Mouse (Mus musculus) embryonic facial prominence, embryonic 11.5 days (tissue): ENCODE data around the gene Ccz1. TPM values are rescaled to one million over a fixed set of nuclear protein-coding genes. Genes with fewer than 3 reads are reported as not detected.

Experiments used
- ATAC-seq: fragments of 200-750 bp; cut with Nextera tagmentation; replicated peaks from 2 replicates; pipeline ENCODE4 v1.8.0; 2017; ENCODE audit warnings: low read depth; ENCODE audit not compliant: insufficient number of reproducible peaks, low FRiP score, low TSS enrichment
- DNase-seq: peaks from one replicate; pipeline ENCODE4 v3.0.0-alpha.2; 2015; ENCODE audit warnings: low spot score
- H3K27ac ChIP-seq: fragments of 300-500 bp; sonication (generic); replicated peaks from 2 replicates; pipeline ENCODE4 v1.5.1; 2014; ENCODE audit warnings: mild to moderate bottlenecking, low read depth, low read length, control low read depth
- H3K27me3 ChIP-seq: fragments of 300-500 bp; sonication (generic); 2 replicates; pipeline ENCODE4 v1.6.1; 2014; ENCODE audit warnings: mild to moderate bottlenecking, low read length, moderate library complexity, mixed read lengths; ENCODE audit not compliant: control insufficient read depth, insufficient read depth
- H3K36me3 ChIP-seq: fragments of 300-500 bp; sonication (generic); replicated peaks from 2 replicates; pipeline ENCODE4 v1.6.1; 2014; ENCODE audit warnings: low read depth, mild to moderate bottlenecking, low read length, moderate library complexity, mixed read lengths; ENCODE audit not compliant: control insufficient read depth, insufficient read depth
- H3K4me1 ChIP-seq: fragments of 300-500 bp; sonication (generic); 2 replicates; pipeline ENCODE4 v1.6.1; 2014; ENCODE audit warnings: low read length, mixed read lengths; ENCODE audit not compliant: control insufficient read depth, insufficient read depth
- H3K4me2 ChIP-seq: fragments of 300-500 bp; sonication (generic); 2 replicates; pipeline ENCODE4 v1.6.1; 2014; ENCODE audit warnings: low read depth, mild to moderate bottlenecking, control low read depth, low read length, moderate library complexity
- H3K4me3 ChIP-seq: fragments of 300-500 bp; sonication (generic); 2 replicates; pipeline ENCODE4 v1.5.1; 2014; ENCODE audit warnings: low read depth, low read length, control low read depth
- H3K9ac ChIP-seq: fragments of 300-500 bp; sonication (generic); replicated peaks from 2 replicates; pipeline ENCODE4 v1.6.1; 2014; ENCODE audit warnings: mild to moderate bottlenecking, control low read depth, low read length
- H3K9me3 ChIP-seq: fragments of 300-500 bp; sonication (generic); replicated peaks from 2 replicates; pipeline ENCODE4 v1.6.1; 2016; ENCODE audit warnings: mild to moderate bottlenecking, low read length, inconsistent platforms, mixed read lengths; ENCODE audit not compliant: control insufficient read depth
- WGBS: fragments of 180-500 bp; shearing (Covaris S2); extraction: QIAGEN DNeasy Blood & Tissue Kit; methylation state at CpG from one replicate; pipeline ENCODE4 v1.1.7; 2014; 5-methylcytosine and 5-hydroxymethylcytosine counted together
- polyA plus RNA-seq: library from polyadenylated mRNA; unstranded; fragments of >200 nt; fragmentation: Nextera tagmentation; extraction: Ambion mirVana; gene quantifications from 2 replicates; pipeline ENCODE4 v1.2.1, GENCODE M21; 2014

Ccz1 gene
- polyA plus RNA-seq, 1 experiment from 2014 or later = 117 TPM

DNA sequence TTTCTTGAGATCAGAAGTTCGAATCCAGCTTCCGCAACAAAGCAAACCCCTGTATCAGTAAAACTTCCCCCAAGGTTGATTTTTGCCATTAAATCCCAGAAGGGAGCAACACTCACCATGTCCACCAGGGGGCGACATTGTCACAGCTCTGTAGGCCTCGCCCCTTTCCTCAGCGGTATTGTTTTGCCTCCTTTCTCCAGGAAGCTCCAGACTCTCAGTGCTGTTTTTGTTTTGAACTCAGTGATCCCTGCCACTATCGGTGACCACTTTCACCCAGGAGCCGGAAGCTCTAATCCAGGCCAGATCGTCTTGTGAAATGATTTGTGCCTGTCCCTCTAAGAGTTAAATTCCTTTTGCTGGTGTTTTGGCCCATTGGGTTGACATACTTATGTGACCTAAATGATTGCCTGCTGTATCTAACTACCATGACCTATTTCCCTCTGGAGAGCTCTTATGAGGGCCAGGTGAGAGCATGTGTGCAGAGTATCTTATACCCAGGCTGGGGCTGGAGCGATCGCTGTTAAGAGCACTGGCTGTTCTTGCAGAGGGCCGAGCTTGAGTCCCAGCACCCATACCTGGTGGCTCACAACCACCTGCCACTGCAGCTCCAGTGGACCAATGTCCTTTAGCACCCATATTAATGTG lies 26.2 kb upstream of the Ccz1 start:
- Histone ChIP-seq H3K27ac (no peak overlapping the region), H3K4me2 (no peak overlapping the region), H3K4me1 (no peaks in the 10 kb centered on the region), H3K4me3 (no peak overlapping the region), H3K36me3 (no peaks in the 10 kb centered on the region), H3K9ac (no peak overlapping the region), H3K9me3 (no peaks in the 10 kb centered on the region), H3K27me3 (no peaks in the 10 kb centered on the region)
- no peak for ATAC-seq
- 43% methylated on average over 11 of the region's 11 CpGs for WGBS
- DNase-seq = peak; percentile 83

DNA sequence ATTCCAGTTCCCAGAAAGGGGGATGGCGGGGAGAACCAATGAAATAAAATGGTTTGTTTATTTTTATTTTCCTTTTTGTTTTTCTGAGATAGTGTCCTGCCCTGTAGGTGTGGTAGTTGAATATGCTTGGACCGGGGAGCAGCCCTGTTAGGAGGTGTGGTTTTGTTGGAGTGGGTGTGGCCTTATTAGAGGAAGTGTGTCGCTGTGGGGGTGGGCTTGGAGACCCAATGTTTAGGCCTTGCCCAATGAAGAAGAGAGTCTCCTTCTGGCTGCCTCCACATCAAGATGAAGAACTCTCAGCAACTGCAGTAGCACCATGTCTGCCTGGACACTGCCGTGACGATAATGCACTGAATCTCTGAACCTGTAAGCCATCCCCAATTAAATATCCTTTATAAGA lies 25.2 kb upstream of the Ccz1 start:
- 87% methylated on average over 5 of the region's 5 CpGs for WGBS

DNA sequence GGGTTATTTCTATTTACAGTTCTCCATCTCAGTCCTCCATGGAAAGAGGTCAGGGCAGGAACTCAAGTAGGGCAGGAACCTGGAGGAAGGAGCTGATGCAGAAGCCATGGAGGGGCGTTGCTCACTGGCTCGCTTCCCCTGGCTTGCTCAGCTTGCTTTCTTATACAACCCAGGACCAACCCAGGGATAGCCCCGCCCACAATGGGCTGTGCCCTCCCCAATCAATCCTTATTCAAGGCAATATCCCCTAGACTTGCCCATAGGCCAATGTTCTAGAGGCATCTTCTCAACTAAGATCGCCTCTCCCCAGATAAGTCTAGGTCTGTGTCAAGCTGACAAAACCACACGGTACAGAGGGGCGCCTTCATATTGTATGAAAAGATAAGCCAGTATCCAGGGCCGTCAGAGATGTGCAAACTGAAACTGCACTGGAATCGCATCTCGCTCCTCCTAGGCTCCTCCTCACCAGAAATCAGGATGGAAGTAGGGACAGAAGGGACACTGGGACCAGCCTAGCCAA lies 24.5 kb upstream of the Ccz1 start:
- WGBS = 76% methylated on average over 9 of the region's 9 CpGs
- no peak overlapping the region for H3K4me2 ChIP-seq
- no peaks in the 10 kb centered on the region for H3K27me3 ChIP-seq
- H3K9me3 ChIP-seq = no peaks in the 10 kb centered on the region
- no peaks in the 10 kb centered on the region for H3K36me3 ChIP-seq
- no peaks in the 10 kb centered on the region for H3K4me1 ChIP-seq
- H3K9ac ChIP-seq = no peak overlapping the region
- no peak overlapping the region for H3K27ac ChIP-seq
- no peak overlapping the region for H3K4me3 ChIP-seq
- DNase-seq (no peak), ATAC-seq (no peak)

More for the DNA sequence above, 25.2 kb upstream of the Ccz1 start:
- Histone ChIP-seq H3K9me3 (no peaks in the 10 kb centered on the region), H3K4me2 (no peak overlapping the region), H3K36me3 (no peaks in the 10 kb centered on the region), H3K4me1 (no peaks in the 10 kb centered on the region), H3K27me3 (no peaks in the 10 kb centered on the region), H3K9ac (no peak overlapping the region), H3K27ac (no peak overlapping the region), H3K4me3 (no peak overlapping the region)
- ATAC-seq = no peak
- no peak for DNase-seq

- no peaks in the 10 kb centered on the region for H3K27me3 ChIP-seq
- ATAC-seq (no peak), DNase-seq (no peak)
- H3K4me1 ChIP-seq = no peaks in the 10 kb centered on the region
- H3K27ac ChIP-seq = no peak overlapping the region
- H3K4me3 ChIP-seq = no peak overlapping the region
- WGBS = 62% methylated on average over 17 of the region's 17 CpGs
- no peak overlapping the region for H3K4me2 ChIP-seq
- no peaks in the 10 kb centered on the region for H3K36me3 ChIP-seq
- no peak overlapping the region for H3K9ac ChIP-seq
- H3K9me3 ChIP-seq = no peaks in the 10 kb centered on the region
Measured at GRCm38 (mm10) chr5:144036952-144037351, 22.3 kb upstream of the Ccz1 start.

GRCm38 (mm10) chr5:144034567-144034966 lies 19.9 kb upstream of the Ccz1 start:
- Histone ChIP-seq H3K4me3 (no peak overlapping the region), H3K27me3 (no peaks in the 10 kb centered on the region), H3K4me1 (no peaks in the 10 kb centered on the region), H3K36me3 (no peaks in the 10 kb centered on the region), H3K4me2 (no peak overlapping the region), H3K9ac (no peak overlapping the region), H3K27ac (no peak overlapping the region), H3K9me3 (no peaks in the 10 kb centered on the region)
- 77% methylated on average over 7 of the region's 7 CpGs for WGBS
- DNase-seq (no peak), ATAC-seq (no peak)

DNA sequence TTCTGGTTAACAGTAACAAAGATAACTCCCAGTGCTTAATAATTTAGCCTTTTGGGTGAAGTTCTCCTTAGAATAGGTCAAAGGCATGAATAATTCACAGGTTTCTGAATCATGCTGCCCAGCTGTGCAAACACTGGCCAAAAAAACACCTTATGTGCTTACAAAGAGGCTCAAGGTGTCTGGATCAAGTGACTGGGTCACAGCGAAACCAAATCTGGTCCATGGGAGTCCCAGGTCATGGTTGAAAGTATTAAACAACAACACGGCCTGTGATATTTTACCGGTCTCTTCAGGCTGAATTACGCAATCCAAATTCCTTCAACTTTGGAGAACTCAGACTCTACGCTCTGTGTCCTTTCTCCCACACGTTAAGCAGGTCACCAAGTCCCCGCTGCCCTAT lies 17.8 kb upstream of the Ccz1 start:
- Histone ChIP-seq H3K4me1 (no peaks in the 10 kb centered on the region), H3K27ac (no peak overlapping the region), H3K27me3 (no peaks in the 10 kb centered on the region), H3K36me3 (no peaks in the 10 kb centered on the region), H3K9me3 (no peaks in the 10 kb centered on the region), H3K9ac (no peak overlapping the region), H3K4me2 (no peak overlapping the region), H3K4me3 (no peak overlapping the region)
- peak; percentile 35 for DNase-seq
- no peak for ATAC-seq
- WGBS = 68% methylated on average over 7 of the region's 7 CpGs

GRCm38 (mm10) chr5:144026620-144027263 lies 12.1 kb upstream of the Ccz1 start, which contains the start of gene Ocm:
TSS of gene Ocm (minus strand) at chr5:144026670.
- no peak within 1 kb of the TSS for H3K27ac ChIP-seq
- no peak within 1 kb of the TSS for H3K9ac ChIP-seq
- no peaks in the 10 kb centered on the region for H3K36me3 ChIP-seq
- WGBS = 69% methylated on average over 11 of the region's 11 CpGs
- H3K4me1 ChIP-seq = no peaks in the 10 kb centered on the region
- DNase-seq (no peak), ATAC-seq (no peak)
- no peak within 1 kb of the TSS for H3K4me3 ChIP-seq
- H3K9me3 ChIP-seq = no peaks in the 10 kb centered on the region
- H3K27me3 ChIP-seq = no peaks in the 10 kb centered on the region
- H3K4me2 ChIP-seq = no peak within 1 kb of the TSS

DNA sequence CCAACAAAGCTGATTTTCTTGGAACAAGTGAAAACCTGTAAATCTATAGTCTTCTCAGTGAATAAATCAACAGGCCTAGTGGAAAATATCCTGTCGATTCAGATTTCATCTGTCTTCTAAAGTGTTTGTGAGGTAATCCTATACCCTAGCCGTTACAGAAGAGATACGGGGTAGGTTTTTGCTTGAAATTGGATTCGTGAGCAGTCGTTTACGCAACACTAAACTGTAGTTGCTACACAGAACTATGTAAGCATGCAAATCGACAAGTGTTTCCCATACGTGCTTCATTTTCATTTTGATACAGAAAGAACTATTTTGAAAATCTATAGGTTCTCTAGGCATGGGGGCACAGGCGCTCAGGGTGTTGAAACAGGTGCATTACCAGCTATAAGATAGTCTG lies 1.2 kb upstream of the Ccz1 start:
- Histone ChIP-seq H3K4me1 (no peaks in the 10 kb centered on the region), H3K27me3 (no peaks in the 10 kb centered on the region), H3K4me3 (no peak overlapping the region), H3K27ac (no peak overlapping the region), H3K9ac (no peak overlapping the region), H3K4me2 (no peak overlapping the region), H3K9me3 (no peaks in the 10 kb centered on the region), H3K36me3 (peaks cover under 1% of the 10 kb centered on the region)
- DNase-seq = no peak
- 88% methylated on average over 9 of the region's 9 CpGs for WGBS
- no peak for ATAC-seq
